ENCODE assay signal across 13 mouse cellular contexts in the genomic region with DNA sequence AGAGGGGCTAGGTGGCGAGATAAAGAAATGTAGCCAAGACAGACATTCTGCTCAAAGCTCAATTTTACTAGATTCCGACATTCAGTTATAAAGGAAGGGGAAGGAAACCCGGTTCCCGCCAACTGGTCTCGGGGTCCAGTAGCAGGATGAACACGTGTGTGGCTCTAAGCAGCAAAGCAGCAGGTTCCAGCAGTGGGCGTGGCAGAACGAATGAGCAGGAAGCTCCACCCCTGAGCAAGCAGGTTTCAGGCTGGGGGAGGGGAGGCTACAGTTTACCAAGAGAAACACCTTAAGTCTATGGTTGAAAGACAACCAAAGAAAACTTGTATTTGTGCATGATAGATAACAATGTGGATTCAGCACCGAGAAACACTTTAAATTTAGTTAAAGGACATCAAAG. TPM values are rescaled to one million over a fixed set of nuclear protein-coding genes. Genes with fewer than 3 reads are reported as not detected.
DNase-seq lines count a peak whose midpoint lies in the region; ATAC-seq and TF ChIP-seq lines count a peak whose summit lies in the region.
"Not testable (repeated sequence)": the region's sequence is repeated elsewhere in the genome, so short reads cannot be mapped to it uniquely, and the experiment has no call there.
"Had no signal": no experiment of that assay in that cellular context is flagged by ENCODE, and none has a peak within 500 bp of the region (broad histone marks: within the 10 kb centered on the region; RNA-seq: fewer than 3 reads in every experiment).

No protein-coding gene starts in this region.

- not testable (repeated sequence) for DNase-seq in CH12.LX (ENCODE audit: extremely low read depth)
- DNase-seq in ES-CJ7 (ENCODE audit: low read depth, low spot score) (peak; percentile 13), ZHBTc4 (ENCODE audit: low read depth, low spot score) (peak; percentile 36), liver (peak; percentile 16)
- DNase-seq in heart, adult 11 months = peak; percentile 41

- not testable (repeated sequence) for H3K27ac ChIP-seq in CH12.LX (ENCODE audit: insufficient read depth, low read depth); liver, embryonic 16.5 days (ENCODE audit: low read length)

- dilution Hi-C loops in CH12.LX (cut with MboI; ENCODE audit: extremely low pct_ligation_motif_present, extremely low pct_unique_long_range_greater_than_20kb, low sequenced_read_pairs) = not testable (repeated sequence)

- TF ChIP-seq RAD21 in CH12.LX (IDR thresholded peaks at IDR 0.05; ENCODE audit: low read depth, low read length) = not testable (repeated sequence)

- in situ Hi-C loops in CH12.LX (cut with MboI; ENCODE audit: low pct_ligation_motif_present, low pct_unique_long_range_greater_than_20kb, low sequenced_read_pairs) = not testable (repeated sequence)

- 0 out of 2 replicates have a peak, but pooled peaks have one; percentile 9 for TF ChIP-seq POLR2A in CH12.LX (IDR thresholded peaks at IDR 0.05; ENCODE audit: low read depth, low read length)

- peaks cover 40 to 52% of the 10 kb centered on the region in 2 experiments for H3K36me3 ChIP-seq in CH12.LX (replicated peaks in 1 of 2; ENCODE audit: control insufficient read depth in 1 of 2, insufficient read depth in 1 of 2, low read length in 1 of 2)
- not testable (repeated sequence) for H3K36me3 ChIP-seq in liver, embryonic 16.5 days (ENCODE audit: control insufficient read depth, insufficient read depth)

- peaks cover 10 to 42% of the 10 kb centered on the region in 2 experiments for H3K4me1 ChIP-seq in CH12.LX (ENCODE audit: control insufficient read depth in 1 of 2, insufficient read depth in 2 of 2)
- not testable (repeated sequence) for H3K4me1 ChIP-seq in liver, embryonic 16.5 days (ENCODE audit: control insufficient read depth, low read depth, low read length)

- TF ChIP-seq EP300 in CH12.LX (IDR thresholded peaks at IDR 0.05; ENCODE audit: low read length) = not testable (repeated sequence)

- not testable (repeated sequence) for H3K9ac ChIP-seq in CH12.LX (ENCODE audit: insufficient read depth, low read depth); liver, embryonic 16.5 days (ENCODE audit: low read depth, low read length)

- not testable (repeated sequence) for H3K27me3 ChIP-seq in CH12.LX (replicated peaks); liver, embryonic 16.5 days (ENCODE audit: control insufficient read depth, insufficient read depth, low read depth, low read length)

- 67% methylated on average over 9 of the region's 9 CpGs for WGBS in liver, embryonic 16.5 days (ENCODE audit: insufficient replicate concordance)

- peaks cover 52% of the 10 kb centered on the region for H3K79me2 ChIP-seq in CH12.LX (replicated peaks; ENCODE audit: control insufficient read depth, extremely low read depth, insufficient read depth, poor library complexity, severe bottlenecking)

- ATAC-seq in liver, embryonic 16.5 days (ENCODE audit: low read depth) = peak; percentile 55

- H3K4me3 ChIP-seq in CH12.LX (replicated peaks in 1 of 3; ENCODE audit: low read depth in 2 of 3, low read length in 2 of 3, poor library complexity in 1 of 3) = not testable (repeated sequence)
- peak overlapping the region; percentile 20; the same call in 1 of the 2 replicates for H3K4me3 ChIP-seq in liver, embryonic 16.5 days (ENCODE audit: low read depth, low read length)

- H3K9me3 ChIP-seq in CH12.LX (replicated peaks; ENCODE audit: low read length); liver, embryonic 16.5 days (replicated peaks; ENCODE audit: control insufficient read depth, low read length): not testable (repeated sequence)

- not testable (repeated sequence) for H3K4me2 ChIP-seq in CH12.LX (ENCODE audit: insufficient read depth, low read depth, poor library complexity, severe bottlenecking); liver, embryonic 16.5 days (ENCODE audit: low read depth, low read length)

- TF ChIP-seq CTCF in CH12.LX (conservative IDR thresholded peaks at IDR 0.05 in 1 of 2, IDR thresholded peaks at IDR 0.05 in 1 of 2; ENCODE audit: low read depth in 2 of 2, low read length in 2 of 2) = not testable (repeated sequence)

RNA-seq across cellular contexts. Expression of a gene that starts 46.3 kb away (rescaled TPM):
- total RNA-seq in CH12.LX (2012; rRNA removed) (10.6 and 11.2 TPM in 2 replicates), CH12.LX (2014; rRNA removed) (19.5 and 21.4 TPM in 2 replicates)
- 30.4 and 33.1 TPM in 2 replicates for polyA plus RNA-seq in CH12.LX (2012; ENCODE audit: insufficient read length, low read depth)
- 2.0 and 2.5 TPM in 2 replicates for polyA plus RNA-seq in liver, embryonic 16.5 days (2015; fragmentation: Nextera tagmentation; extraction: Ambion mirVana)

RNA-seq across cellular contexts. Expression of a gene that starts 49.1 kb away (rescaled TPM):
- total RNA-seq in CH12.LX (2012; rRNA removed) = not detected in 2 replicates
- not detected in 2 replicates for total RNA-seq in CH12.LX (2014; rRNA removed)
- polyA plus RNA-seq in CH12.LX (2012; ENCODE audit: insufficient read length, low read depth) = not detected in 2 replicates
- polyA plus RNA-seq in liver, embryonic 16.5 days (2015; fragmentation: Nextera tagmentation; extraction: Ambion mirVana) = 39.7 and 43.0 TPM in 2 replicates
- total RNA-seq: adrenal gland, adult 2 months; adrenal gland, postnatal 25 days; common myeloid progenitor, adult 5-6 weeks; ES-E14; forebrain, postnatal 0 days had no signal
- polyA plus RNA-seq: adrenal gland, adult 2 months; CD4-positive, CD25-positive, alpha-beta regulatory T cell, adult 4 months; forebrain, embryonic 15.5 days; forebrain, postnatal 0 days had no signal

Comparison
In these comparisons a context has a peak if more than half of its experiments do, and no peak if none do; other contexts are left out.
1. RNA of a gene that starts 49.1 kb away (polyA plus RNA-seq): 39.7 to 43.0 TPM in liver, embryonic 16.5 days; not detected in CH12.LX; every median in the first group is over 10 times any median in the second.